ENCODE assay signal across 17 mouse cellular contexts in genomic region chr10:126708730-126709129, GRCm38 (mm10).
DNase-seq lines count a peak whose midpoint lies in the region; ATAC-seq and TF ChIP-seq lines count a peak whose summit lies in the region.
"Had no signal": no experiment of that assay in that cellular context is flagged by ENCODE, and none has a peak within 500 bp of the region (broad histone marks: within the 10 kb centered on the region; RNA-seq: fewer than 3 reads in every experiment).

No protein-coding gene starts in this region.

- peak; percentile 6 to 67 for DNase-seq in frontal cortex, adult 2 months (ENCODE audit: extremely low spot score in 1 of 2, low spot score in 1 of 2)
- DNase-seq in frontal cortex, postnatal 25 days (ENCODE audit: low spot score in 2 of 2) = no peak
- DNase-seq in lung, embryonic 14.5 days = peak; percentile 19
- DNase-seq in lung, postnatal 14 days = no peak
- peak; percentile 84 for DNase-seq in forebrain, embryonic 14.5 days (ENCODE audit: low spot score)
- DNase-seq in right cerebral cortex, adult 2 months (ENCODE audit: low spot score in 2 of 2) = peak; percentile 37
- DNase-seq in heart, postnatal 25 days (ENCODE audit: low spot score) = no peak
- no peak for DNase-seq in kidney, adult 11 months
- DNase-seq: cerebellum, adult 8-10 months; gastrocnemius, adult 2 months; heart, adult 18-20 months; kidney, adult 2 months had no signal

- no peaks in the 10 kb centered on the region for H3K9me3 ChIP-seq in lung, embryonic 14.5 days (ENCODE audit: low read depth, low read length)
- no peaks in the 10 kb centered on the region for H3K9me3 ChIP-seq in forebrain, embryonic 14.5 days (replicated peaks; ENCODE audit: control insufficient read depth, low read length)
- H3K9me3 ChIP-seq: heart, embryonic 15.5 days; limb, embryonic 10.5 days; liver, embryonic 12.5 days; stomach, embryonic 15.5 days had no signal

- intact Hi-C loops in heart, postnatal 25 days (cut with DNase I) = no loop called here

- no peak for ATAC-seq in lung, embryonic 14.5 days (ENCODE audit: insufficient read depth)
- ATAC-seq in forebrain, embryonic 14.5 days = peak; percentile 71; the same call in 1 of the 2 replicates
- ATAC-seq: liver, embryonic 12.5 days had no signal

- TF ChIP-seq CTCF in lung, embryonic 14.5 days (IDR thresholded peaks at IDR 0.05; ENCODE audit: low read depth) = no peak

- no peaks in the 10 kb centered on the region for H3K4me1 ChIP-seq in lung, embryonic 14.5 days (ENCODE audit: insufficient read depth)
- 0 out of 2 replicates have a peak, but pooled peaks cover 2% of the 10 kb centered on the region for H3K4me1 ChIP-seq in forebrain, embryonic 14.5 days (ENCODE audit: control insufficient read depth, insufficient read depth, low read length)
- H3K4me1 ChIP-seq: heart, embryonic 15.5 days; liver, embryonic 12.5 days; stomach, embryonic 15.5 days had no signal

- H3K27ac ChIP-seq in lung, embryonic 14.5 days (ENCODE audit: low read depth) = no peak overlapping the region
- 0 out of 2 replicates have a peak overlapping the region, but pooled peaks have one; percentile 15 for H3K27ac ChIP-seq in forebrain, embryonic 14.5 days (ENCODE audit: low read depth, low read length)
- H3K27ac ChIP-seq: gastrocnemius, adult 2 months; heart, embryonic 15.5 days; limb, embryonic 10.5 days; liver, embryonic 12.5 days; stomach, embryonic 15.5 days had no signal

- H3K36me3 ChIP-seq in lung, embryonic 14.5 days (ENCODE audit: insufficient read depth) = no peaks in the 10 kb centered on the region
- no peaks in the 10 kb centered on the region for H3K36me3 ChIP-seq in forebrain, embryonic 14.5 days (ENCODE audit: control insufficient read depth, insufficient read depth, low read length)
- H3K36me3 ChIP-seq: heart, embryonic 15.5 days; limb, embryonic 10.5 days; liver, embryonic 12.5 days; stomach, embryonic 15.5 days had no signal

- WGBS in lung, embryonic 14.5 days = 53% methylated on average over 4 of the region's 4 CpGs
- 27% methylated on average over 4 of the region's 4 CpGs for WGBS in forebrain, embryonic 14.5 days

- no peak overlapping the region for H3K4me2 ChIP-seq in lung, embryonic 14.5 days
- H3K4me2 ChIP-seq in forebrain, embryonic 14.5 days (ENCODE audit: low read length) = no peak overlapping the region
- H3K4me2 ChIP-seq: heart, embryonic 15.5 days; liver, embryonic 12.5 days; stomach, embryonic 15.5 days had no signal

- no peak overlapping the region for H3K4me3 ChIP-seq in lung, embryonic 14.5 days (ENCODE audit: low read depth, low read length)
- H3K4me3 ChIP-seq in forebrain, embryonic 14.5 days (ENCODE audit: low read depth, low read length) = no peak overlapping the region
- H3K4me3 ChIP-seq: gastrocnemius, adult 2 months; heart, embryonic 15.5 days; limb, embryonic 10.5 days; liver, embryonic 12.5 days; myocyte; stomach, embryonic 15.5 days had no signal

- no peak overlapping the region for H3K9ac ChIP-seq in lung, embryonic 14.5 days
- no peak overlapping the region for H3K9ac ChIP-seq in forebrain, embryonic 14.5 days (ENCODE audit: low read length)
- H3K9ac ChIP-seq: heart, embryonic 15.5 days; liver, embryonic 12.5 days; stomach, embryonic 15.5 days had no signal

- H3K27me3 ChIP-seq in lung, embryonic 14.5 days (ENCODE audit: insufficient read depth, low read length) = no peaks in the 10 kb centered on the region
- H3K27me3 ChIP-seq in forebrain, embryonic 14.5 days (replicated peaks; ENCODE audit: control insufficient read depth, insufficient read depth, low read length) = no peaks in the 10 kb centered on the region
- H3K27me3 ChIP-seq: heart, embryonic 15.5 days; liver, embryonic 12.5 days; stomach, embryonic 15.5 days had no signal

Comparison
In these comparisons a context has a peak if more than half of its experiments do, and no peak if none do; other contexts are left out.
1. DNase-seq: peak in frontal cortex, adult 2 months (2 of 2), lung, embryonic 14.5 days (single experiment), forebrain, embryonic 14.5 days (single experiment) and right cerebral cortex, adult 2 months (2 of 2); none in frontal cortex, postnatal 25 days (0 of 2), lung, postnatal 14 days (single experiment), heart, postnatal 25 days (single experiment) and kidney, adult 11 months (single experiment).